Mouse (Mus musculus): ENCODE results near the gene Mpped2. TPM values are rescaled to one million over a fixed set of nuclear protein-coding genes. Genes with fewer than 3 reads are reported as not detected.

Gene Mpped2
- total RNA-seq, 1 experiment, result 3.3 TPM

- no peak overlapping the region for H3K4me3 ChIP-seq (ENCODE audit: insufficient read depth in 1 of 2, low read depth in 1 of 2, low read length in 2 of 2, poor library complexity in 1 of 2, severe bottlenecking in 1 of 2)
- no peak for DNase-seq (ENCODE audit: low read depth, low spot score)
- in situ Hi-C loops (cut with MboI; ENCODE audit: low sequenced_read_pairs in 2 of 2, unreplicated experiment in 2 of 2), result no loop called here
- TF ChIP-seq HCFC1 (IDR thresholded peaks at IDR 0.05; ENCODE audit: borderline replicate concordance, insufficient read depth, low read length), result no peak
- TF ChIP-seq MAFK (IDR thresholded peaks at IDR 0.05; ENCODE audit: insufficient read depth, low read depth, low read length), result no peak
- no peak for TF ChIP-seq ZNF384 (IDR thresholded peaks at IDR 0.05; ENCODE audit: low read depth, low read length)
- no peak for TF ChIP-seq ZC3H11A (IDR thresholded peaks at IDR 0.05; ENCODE audit: borderline replicate concordance, low read depth, low read length)
- TF ChIP-seq CHD2 (IDR thresholded peaks at IDR 0.05; ENCODE audit: low read depth, low read length), result no peak
- no peak overlapping the region for H3K27ac ChIP-seq (ENCODE audit: insufficient read depth, low read depth, low read length, poor library complexity, severe bottlenecking)
- no peaks in the 10 kb centered on the region for H3K9me3 ChIP-seq (ENCODE audit: control insufficient read depth, insufficient read depth, low read depth, low read length)
- H3K36me3 ChIP-seq (ENCODE audit: control insufficient read depth, insufficient read depth, low read length, poor library complexity, severe bottlenecking), result no peaks in the 10 kb centered on the region
- H3K9ac ChIP-seq (ENCODE audit: insufficient read depth, low read depth, low read length, poor library complexity, severe bottlenecking), result no peak overlapping the region
- H3K4me1 ChIP-seq (ENCODE audit: control insufficient read depth in 2 of 2, insufficient read depth in 2 of 2, low read length in 2 of 2, poor library complexity in 1 of 2), result peaks cover 0 to 5% of the 10 kb centered on the region in 2 experiments; a peak in 1 of 4 replicates
Measured at GRCm38 (mm10) chr2:106722020-106722419, 29.0 kb downstream of the Mpped2 start.

- Histone ChIP-seq H3K4me3 (ENCODE audit: insufficient read depth in 1 of 2, low read depth in 1 of 2, low read length in 2 of 2, poor library complexity in 1 of 2, severe bottlenecking in 1 of 2) (no peak overlapping the region), H3K27ac (ENCODE audit: insufficient read depth, low read depth, low read length, poor library complexity, severe bottlenecking) (no peak overlapping the region), H3K36me3 (ENCODE audit: control insufficient read depth, insufficient read depth, low read length, poor library complexity, severe bottlenecking) (no peaks in the 10 kb centered on the region), H3K4me1 (ENCODE audit: control insufficient read depth in 2 of 2, insufficient read depth in 2 of 2, low read length in 2 of 2, poor library complexity in 1 of 2) (no peaks in the 10 kb centered on the region), H3K9ac (ENCODE audit: insufficient read depth, low read depth, low read length, poor library complexity, severe bottlenecking) (no peak overlapping the region), H3K9me3 (ENCODE audit: control insufficient read depth, insufficient read depth, low read depth, low read length) (no peaks in the 10 kb centered on the region)
- TF ChIP-seq HCFC1 (IDR thresholded peaks at IDR 0.05; ENCODE audit: borderline replicate concordance, insufficient read depth, low read length) (no peak), ZNF384 (IDR thresholded peaks at IDR 0.05; ENCODE audit: low read depth, low read length) (no peak), CHD2 (IDR thresholded peaks at IDR 0.05; ENCODE audit: low read depth, low read length) (no peak), ZC3H11A (IDR thresholded peaks at IDR 0.05; ENCODE audit: borderline replicate concordance, low read depth, low read length) (no peak), MAFK (IDR thresholded peaks at IDR 0.05; ENCODE audit: insufficient read depth, low read depth, low read length) (no peak)
- no peak for DNase-seq (ENCODE audit: low read depth, low spot score)
- in situ Hi-C loops (cut with MboI; ENCODE audit: low sequenced_read_pairs in 2 of 2, unreplicated experiment in 2 of 2), result no loop called here
Measured at GRCm38 (mm10) chr2:106729951-106730564, 37.0 kb downstream of the Mpped2 start.

GRCm38 (mm10) chr2:106730608-106731007, 37.5 kb downstream of the Mpped2 start:
- Histone ChIP-seq H3K9me3 (ENCODE audit: control insufficient read depth, insufficient read depth, low read depth, low read length) (no peaks in the 10 kb centered on the region), H3K4me3 (ENCODE audit: insufficient read depth in 1 of 2, low read depth in 1 of 2, low read length in 2 of 2, poor library complexity in 1 of 2, severe bottlenecking in 1 of 2) (no peak overlapping the region), H3K36me3 (ENCODE audit: control insufficient read depth, insufficient read depth, low read length, poor library complexity, severe bottlenecking) (no peaks in the 10 kb centered on the region), H3K27ac (ENCODE audit: insufficient read depth, low read depth, low read length, poor library complexity, severe bottlenecking) (no peak overlapping the region), H3K9ac (ENCODE audit: insufficient read depth, low read depth, low read length, poor library complexity, severe bottlenecking) (no peak overlapping the region), H3K4me1 (ENCODE audit: control insufficient read depth in 2 of 2, insufficient read depth in 2 of 2, low read length in 2 of 2, poor library complexity in 1 of 2) (no peaks in the 10 kb centered on the region)
- TF ChIP-seq MAFK (IDR thresholded peaks at IDR 0.05; ENCODE audit: insufficient read depth, low read depth, low read length), result no peak
- TF ChIP-seq CHD2 (IDR thresholded peaks at IDR 0.05; ENCODE audit: low read depth, low read length), result no peak
- no peak for TF ChIP-seq ZNF384 (IDR thresholded peaks at IDR 0.05; ENCODE audit: low read depth, low read length)
- TF ChIP-seq HCFC1 (IDR thresholded peaks at IDR 0.05; ENCODE audit: borderline replicate concordance, insufficient read depth, low read length), result no peak
- no peak for TF ChIP-seq ZC3H11A (IDR thresholded peaks at IDR 0.05; ENCODE audit: borderline replicate concordance, low read depth, low read length)
- in situ Hi-C loops (cut with MboI; ENCODE audit: low sequenced_read_pairs in 2 of 2, unreplicated experiment in 2 of 2), result no loop called here
- no peak for DNase-seq (ENCODE audit: low read depth, low spot score)

DNA sequence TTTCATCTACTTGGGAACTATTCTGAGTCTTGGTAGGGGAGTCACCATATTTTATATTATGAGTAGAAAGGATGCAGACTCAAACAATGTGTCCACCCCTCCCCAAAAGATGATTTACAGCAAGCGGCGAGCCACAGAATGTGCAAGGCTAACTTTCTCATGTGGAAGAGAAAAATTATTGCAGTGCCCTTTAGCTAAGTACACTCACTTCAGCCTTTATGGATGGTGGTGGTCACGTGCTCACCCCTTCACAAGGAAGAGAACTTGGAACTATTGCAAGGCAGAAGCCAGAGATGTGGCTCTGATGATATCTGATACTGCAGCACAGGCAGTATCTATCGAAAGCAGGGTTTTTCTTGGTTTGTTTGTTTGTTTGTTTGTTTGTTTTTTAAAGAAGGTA, 38.4 kb downstream of the Mpped2 start:
- Histone ChIP-seq H3K36me3 (ENCODE audit: control insufficient read depth, insufficient read depth, low read length, poor library complexity, severe bottlenecking) (no peaks in the 10 kb centered on the region), H3K4me1 (ENCODE audit: control insufficient read depth in 2 of 2, insufficient read depth in 2 of 2, low read length in 2 of 2, poor library complexity in 1 of 2) (no peaks in the 10 kb centered on the region), H3K27ac (ENCODE audit: insufficient read depth, low read depth, low read length, poor library complexity, severe bottlenecking) (no peak overlapping the region), H3K9ac (ENCODE audit: insufficient read depth, low read depth, low read length, poor library complexity, severe bottlenecking) (no peak overlapping the region), H3K4me3 (ENCODE audit: insufficient read depth in 1 of 2, low read depth in 1 of 2, low read length in 2 of 2, poor library complexity in 1 of 2, severe bottlenecking in 1 of 2) (no peak overlapping the region), H3K9me3 (ENCODE audit: control insufficient read depth, insufficient read depth, low read depth, low read length) (no peaks in the 10 kb centered on the region)
- TF ChIP-seq HCFC1 (IDR thresholded peaks at IDR 0.05; ENCODE audit: borderline replicate concordance, insufficient read depth, low read length) (no peak), CHD2 (IDR thresholded peaks at IDR 0.05; ENCODE audit: low read depth, low read length) (no peak), ZC3H11A (IDR thresholded peaks at IDR 0.05; ENCODE audit: borderline replicate concordance, low read depth, low read length) (no peak), MAFK (IDR thresholded peaks at IDR 0.05; ENCODE audit: insufficient read depth, low read depth, low read length) (no peak), ZNF384 (IDR thresholded peaks at IDR 0.05; ENCODE audit: low read depth, low read length) (no peak)
- in situ Hi-C loops (cut with MboI; ENCODE audit: low sequenced_read_pairs in 2 of 2, unreplicated experiment in 2 of 2), result no loop called here
- DNase-seq (ENCODE audit: low read depth, low spot score), result no peak

Measured in ES-E14 (cell line).